Mouse (Mus musculus): ENCODE data around the gene Thsd4.

DNA sequence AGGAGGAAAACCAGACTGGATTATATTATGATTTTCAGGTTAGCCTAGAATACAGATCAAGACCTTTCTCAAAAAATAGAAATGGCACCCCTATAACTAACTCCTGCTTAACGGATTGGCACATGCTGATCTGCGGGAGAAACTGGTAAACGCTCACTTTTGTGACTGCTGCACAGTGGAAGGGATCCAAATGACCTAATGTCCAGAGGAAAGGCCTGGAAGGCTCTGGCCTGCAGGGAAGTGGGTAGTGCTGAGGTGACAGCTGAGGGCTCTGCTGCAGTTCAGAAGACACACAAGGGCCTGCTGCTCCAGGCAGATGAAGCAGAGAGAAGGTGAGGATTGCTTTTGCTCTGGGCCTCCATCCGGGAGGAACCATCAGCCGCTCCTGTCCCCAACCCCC, 465.7 kb downstream of the Thsd4 start:
- TF ChIP-seq CTCF (IDR thresholded peaks at IDR 0.05; ENCODE audit: low read depth, low read length) (no peak), POLR2A (IDR thresholded peaks at IDR 0.05; ENCODE audit: extremely low read depth, insufficient read depth, low read length) (no peak)
